In the genomic region with DNA sequence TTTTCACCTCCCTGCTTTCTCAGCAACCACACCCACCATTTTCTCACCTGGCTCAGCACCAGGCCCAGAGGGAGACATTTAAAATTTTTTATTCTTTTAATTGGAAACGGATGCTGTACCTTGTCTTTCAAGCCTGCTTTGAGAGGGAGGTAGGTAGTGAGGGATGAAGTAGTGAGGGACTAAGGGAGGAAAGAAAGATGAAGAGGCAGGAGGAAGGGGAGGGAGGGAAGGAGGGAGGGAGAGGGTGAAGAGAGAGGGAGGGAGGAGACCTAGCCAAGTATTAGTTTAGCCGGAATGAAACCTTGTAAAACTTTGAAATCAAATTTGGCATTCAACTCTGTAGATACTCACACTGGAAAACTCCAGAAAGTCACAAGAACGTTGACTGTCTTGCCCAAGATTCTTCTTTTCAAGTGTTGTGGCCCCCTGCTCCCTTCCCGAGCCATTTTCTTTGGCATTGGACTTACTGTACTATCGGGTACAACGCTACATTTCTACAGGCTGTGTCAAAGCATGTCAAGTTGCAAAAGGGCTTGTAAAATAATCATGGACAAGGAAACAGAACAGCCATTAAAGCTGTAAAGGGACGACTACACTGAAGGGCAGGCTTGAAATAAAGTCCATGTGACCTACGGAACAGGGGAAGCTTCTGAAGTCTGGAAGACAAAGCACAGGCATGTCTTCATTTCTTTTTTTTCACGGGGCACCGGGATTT, we compare ENCODE assay signal across 8 mouse cellular contexts.
DNase-seq lines count a peak whose midpoint lies in the region; ATAC-seq lines count a peak whose summit lies in the region.
"Had no signal": no experiment of that assay in that cellular context is flagged by ENCODE, and none has a peak within 500 bp of the region (broad histone marks: within the 10 kb centered on the region; RNA-seq: fewer than 3 reads in every experiment).

No protein-coding gene starts in this region.

- no peaks in the 10 kb centered on the region for H3K36me3 ChIP-seq in lung, embryonic 16.5 days (ENCODE audit: control insufficient read depth, insufficient read depth, low read length)
- H3K36me3 ChIP-seq in forebrain, embryonic 14.5 days (ENCODE audit: control insufficient read depth, insufficient read depth, low read length) = no peaks in the 10 kb centered on the region
- no peaks in the 10 kb centered on the region for H3K36me3 ChIP-seq in limb, embryonic 11.5 days (ENCODE audit: control insufficient read depth, insufficient read depth, low read length)
- H3K36me3 ChIP-seq in stomach, embryonic 16.5 days (ENCODE audit: control insufficient read depth, insufficient read depth, low read length) = no peaks in the 10 kb centered on the region
- H3K36me3 ChIP-seq: G1E had no signal

- ATAC-seq in lung, embryonic 16.5 days (ENCODE audit: low read depth) = no peak
- peak; percentile 33 for ATAC-seq in forebrain, embryonic 14.5 days
- ATAC-seq in limb, embryonic 11.5 days (ENCODE audit: insufficient number of reproducible peaks, low FRiP score, low TSS enrichment, low read depth) = no peak
- no peak for ATAC-seq in stomach, embryonic 16.5 days (ENCODE audit: insufficient read depth, low FRiP score)

- no peak overlapping the region for H3K4me2 ChIP-seq in lung, embryonic 16.5 days (ENCODE audit: low read depth, low read length)
- H3K4me2 ChIP-seq in forebrain, embryonic 14.5 days (ENCODE audit: low read length) = peak overlapping the region; percentile 27
- H3K4me2 ChIP-seq in limb, embryonic 11.5 days (ENCODE audit: low read depth, severe bottlenecking) = peak overlapping the region; percentile 13; the same call in 1 of the 2 replicates
- H3K4me2 ChIP-seq in stomach, embryonic 16.5 days (ENCODE audit: low read depth, low read length) = peak overlapping the region; percentile 20

- peaks cover 22% of the 10 kb centered on the region for H3K4me1 ChIP-seq in lung, embryonic 16.5 days (replicated peaks; ENCODE audit: control insufficient read depth, insufficient read depth, low read length)
- H3K4me1 ChIP-seq in forebrain, embryonic 14.5 days (ENCODE audit: control insufficient read depth, insufficient read depth, low read length) = peaks cover 13% of the 10 kb centered on the region
- H3K4me1 ChIP-seq in limb, embryonic 11.5 days (ENCODE audit: control insufficient read depth, insufficient read depth, low read length) = peaks cover 12% of the 10 kb centered on the region
- H3K4me1 ChIP-seq in stomach, embryonic 16.5 days (ENCODE audit: control insufficient read depth, insufficient read depth, low read length) = peaks cover 24% of the 10 kb centered on the region

- no peaks in the 10 kb centered on the region for H3K9me3 ChIP-seq in lung, embryonic 16.5 days (ENCODE audit: control insufficient read depth, low read length)
- no peaks in the 10 kb centered on the region for H3K9me3 ChIP-seq in forebrain, embryonic 14.5 days (replicated peaks; ENCODE audit: control insufficient read depth, low read length)
- H3K9me3 ChIP-seq in limb, embryonic 11.5 days (ENCODE audit: control insufficient read depth, low read length) = no peaks in the 10 kb centered on the region
- no peaks in the 10 kb centered on the region for H3K9me3 ChIP-seq in stomach, embryonic 16.5 days (replicated peaks; ENCODE audit: control insufficient read depth, low read length)

- H3K27ac ChIP-seq in lung, embryonic 16.5 days (ENCODE audit: low read length) = peak overlapping the region; percentile 50
- peak overlapping the region; percentile 65 for H3K27ac ChIP-seq in forebrain, embryonic 14.5 days (ENCODE audit: low read depth, low read length)
- H3K27ac ChIP-seq in limb, embryonic 11.5 days (replicated peaks; ENCODE audit: low read depth, low read length) = peak overlapping the region; percentile 85
- H3K27ac ChIP-seq in stomach, embryonic 16.5 days (ENCODE audit: low read length) = peak overlapping the region; percentile 39; the same call in 1 of the 2 replicates

- WGBS in lung, embryonic 16.5 days = 47% methylated on average over 10 of the region's 10 CpGs
- WGBS in forebrain, embryonic 14.5 days = 9% methylated on average over 10 of the region's 10 CpGs
- WGBS in limb, embryonic 11.5 days = 32% methylated on average over 10 of the region's 10 CpGs
- 43% methylated on average over 10 of the region's 10 CpGs for WGBS in stomach, embryonic 16.5 days

- no peak for DNase-seq in lung, postnatal 36 days
- peak; percentile 32 for DNase-seq in forebrain, embryonic 14.5 days (ENCODE audit: low spot score)
- peak; percentile 23 for DNase-seq in limb, embryonic 11.5 days (ENCODE audit: low spot score)
- DNase-seq in urinary bladder, postnatal 14 days (ENCODE audit: low spot score) = no peak
- DNase-seq in right cerebral cortex, postnatal 4 days = no peak

- no peak overlapping the region for H3K4me3 ChIP-seq in lung, embryonic 16.5 days (ENCODE audit: low read length)
- H3K4me3 ChIP-seq in forebrain, embryonic 14.5 days (ENCODE audit: low read depth, low read length) = no peak overlapping the region
- no peak overlapping the region for H3K4me3 ChIP-seq in limb, embryonic 11.5 days (ENCODE audit: low read depth, low read length)
- no peak overlapping the region for H3K4me3 ChIP-seq in stomach, embryonic 16.5 days (replicated peaks; ENCODE audit: low read length)

- no peaks in the 10 kb centered on the region for H3K27me3 ChIP-seq in lung, embryonic 16.5 days (ENCODE audit: control insufficient read depth, insufficient read depth, low read depth, low read length)
- H3K27me3 ChIP-seq in forebrain, embryonic 14.5 days (replicated peaks; ENCODE audit: control insufficient read depth, insufficient read depth, low read length) = no peaks in the 10 kb centered on the region
- no peaks in the 10 kb centered on the region for H3K27me3 ChIP-seq in limb, embryonic 11.5 days (ENCODE audit: control insufficient read depth, insufficient read depth, low read length)
- H3K27me3 ChIP-seq in stomach, embryonic 16.5 days (ENCODE audit: control insufficient read depth, insufficient read depth, low read length) = no peaks in the 10 kb centered on the region

- peak overlapping the region; percentile 26; the same call in 1 of the 2 replicates for H3K9ac ChIP-seq in lung, embryonic 16.5 days (ENCODE audit: low read length)
- no peak overlapping the region for H3K9ac ChIP-seq in forebrain, embryonic 14.5 days (ENCODE audit: low read length)
- H3K9ac ChIP-seq in limb, embryonic 11.5 days (ENCODE audit: low read length) = peak overlapping the region; percentile 49; the same call in 1 of the 2 replicates
- 0 out of 2 replicates have a peak overlapping the region, but pooled peaks have one; percentile 23 for H3K9ac ChIP-seq in stomach, embryonic 16.5 days (ENCODE audit: low read length)

Comparison
In these comparisons a context has a peak if more than half of its experiments do, and no peak if none do; other contexts are left out.
1. DNase-seq: peak in forebrain, embryonic 14.5 days (single experiment) and limb, embryonic 11.5 days (single experiment); none in lung, postnatal 36 days (single experiment), urinary bladder, postnatal 14 days (single experiment) and right cerebral cortex, postnatal 4 days (single experiment).
2. Peak in every context shown above with its lines, with median percentiles within 50 percentile points of each other: H3K27ac ChIP-seq.